Mouse (Mus musculus) kidney, postnatal 0 days (tissue): ENCODE results near the gene Lgals7. TPM values are rescaled to one million over a fixed set of nuclear protein-coding genes. Genes with fewer than 3 reads are reported as not detected.

Source experiments
- ATAC-seq: fragments of 200-750 bp; cut with Nextera tagmentation; replicated peaks from 2 replicates; pipeline ENCODE4 v1.8.0; 2017; ENCODE audit warnings: low read depth, moderate number of reproducible peaks, moderate TSS enrichment, moderate library complexity; ENCODE audit not compliant: low FRiP score
- DNase-seq: peaks from one replicate; pipeline ENCODE4 v3.0.0-alpha.2; 2016; ENCODE audit warnings: low spot score
- H3K27ac ChIP-seq: fragments of 300-500 bp; sonication (generic); 2 replicates; pipeline ENCODE4 v1.5.1; 2014; ENCODE audit warnings: mild to moderate bottlenecking
- H3K27me3 ChIP-seq: fragments of 300-500 bp; sonication (generic); 2 replicates; pipeline ENCODE4 v1.6.1; 2014; ENCODE audit warnings: low read length, mixed read lengths; ENCODE audit not compliant: insufficient read depth
- H3K36me3 ChIP-seq: fragments of 300-500 bp; sonication (generic); 2 replicates; pipeline ENCODE4 v1.6.1; 2014; ENCODE audit warnings: low read length, mixed read lengths; ENCODE audit not compliant: insufficient read depth
- H3K4me1 ChIP-seq: fragments of 300-500 bp; sonication (generic); replicated peaks from 2 replicates; pipeline ENCODE4 v1.6.1; 2014; ENCODE audit warnings: antibody characterized with exemption, low read length, mixed read lengths; ENCODE audit not compliant: insufficient read depth
- H3K4me2 ChIP-seq: fragments of 300-500 bp; sonication (generic); 2 replicates; pipeline ENCODE4 v1.6.1; 2014; ENCODE audit warnings: mild to moderate bottlenecking, low read length, moderate library complexity, mixed read lengths
- H3K4me3 ChIP-seq: fragments of 300-500 bp; sonication (generic); replicated peaks from 2 replicates; pipeline ENCODE4 v1.5.1; 2014; ENCODE audit warnings: low read depth, low read length
- H3K9ac ChIP-seq: fragments of 300-500 bp; sonication (generic); 2 replicates; pipeline ENCODE4 v1.6.1; 2014; ENCODE audit warnings: low read depth, low read length
- H3K9me3 ChIP-seq: fragments of 300-500 bp; sonication (generic); replicated peaks from 2 replicates; pipeline ENCODE4 v1.6.1; 2016; ENCODE audit warnings: low read length, inconsistent platforms, mixed read lengths
- CTCF ChIP-seq: IDR thresholded peaks from 2 replicates; pipeline ENCODE4 v1.5.1; 2016; ENCODE audit warnings: antibody characterized with exemption, low read depth, mild to moderate bottlenecking, moderate library complexity
- WGBS: fragments of 180-500 bp; shearing (Covaris S2); extraction: QIAGEN DNeasy Blood & Tissue Kit; methylation state at CpG from one replicate; pipeline ENCODE4 v1.1.7; 2014; 5-methylcytosine and 5-hydroxymethylcytosine counted together
- polyA plus RNA-seq: library from polyadenylated mRNA; unstranded; fragments of >200 nt; fragmentation: Nextera tagmentation; extraction: Ambion mirVana; gene quantifications from 2 replicates; pipeline ENCODE4 v1.2.1, GENCODE M21; 2015

Lgals7 gene
- 1.3 and 1.7 TPM in 2 replicates for polyA plus RNA-seq

DNA sequence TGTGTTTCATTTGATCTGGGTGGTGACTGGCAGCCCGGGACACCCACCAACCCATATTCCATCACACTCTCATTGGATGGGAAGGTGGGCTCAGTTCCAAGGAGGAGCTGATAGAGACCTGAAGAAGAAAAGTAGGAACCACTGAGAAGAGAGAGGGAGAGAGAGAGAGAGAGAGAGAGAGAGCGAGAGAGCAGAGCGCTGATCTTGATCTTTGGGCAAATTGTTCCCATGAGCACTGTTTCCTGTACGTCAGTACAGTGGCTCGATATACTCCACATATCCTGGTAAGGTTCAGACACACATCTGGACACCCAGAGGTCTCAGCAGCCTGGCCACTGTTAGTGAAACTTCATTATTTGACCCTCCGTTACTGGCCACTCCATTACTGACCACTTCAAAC, at the start of gene Lgals7:
Gene Lgals7 (plus strand): TSS at position 314 of the 400 bp plus-strand sequence.
- Histone ChIP-seq H3K9me3 (no peaks in the 10 kb centered on the region), H3K4me1 (peaks cover 4% of the 10 kb centered on the region; the same call in 1 of the 2 replicates), H3K36me3 (no peaks in the 10 kb centered on the region), H3K4me3 (no peak within 1 kb of the TSS), H3K9ac (no peak within 1 kb of the TSS), H3K27me3 (no peaks in the 10 kb centered on the region), H3K27ac (no peak within 1 kb of the TSS), H3K4me2 (peak within 1 kb of the TSS; percentile 7; the same call in 1 of the 2 replicates)
- WGBS = 78% methylated on average over 6 of the region's 6 CpGs
- DNase-seq (no peak), ATAC-seq (no peak)
- TF ChIP-seq CTCF = no peak

DNA sequence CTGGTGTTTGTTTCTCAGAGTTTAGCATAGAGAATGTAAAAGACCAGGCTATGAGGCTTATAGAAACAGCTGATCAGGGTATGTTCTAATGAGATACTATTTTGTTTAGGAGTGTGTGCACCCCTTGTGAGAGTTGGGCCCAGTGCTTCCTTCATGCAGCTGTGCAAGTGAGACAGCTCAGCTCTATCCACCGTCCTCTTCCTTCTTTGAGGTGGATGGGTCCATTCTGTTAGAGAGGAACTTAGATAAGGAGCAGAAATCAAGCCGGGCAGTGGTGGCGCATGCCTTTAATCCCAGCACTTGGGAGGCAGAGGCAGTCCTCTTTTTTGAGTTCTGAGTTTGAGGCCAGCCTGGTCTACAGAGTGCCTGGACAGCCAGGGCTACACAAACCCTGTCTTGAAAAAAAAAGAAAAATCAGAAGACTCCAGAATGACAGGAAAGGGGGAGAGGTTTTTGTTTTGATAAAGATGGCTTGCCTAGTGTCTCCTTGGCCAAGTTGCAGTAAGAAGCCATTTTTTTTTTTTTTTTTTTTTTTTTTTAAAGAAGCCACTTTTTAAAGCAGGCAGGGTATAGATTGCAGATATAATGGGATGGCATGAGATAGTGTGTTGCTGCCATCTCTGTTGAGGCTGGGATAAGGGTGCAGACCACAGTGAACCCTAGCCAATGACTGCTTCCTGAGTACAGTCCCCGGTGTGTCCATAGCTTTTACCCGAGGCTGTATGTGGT, 49.2 kb upstream of the Lgals7 start:
- ATAC-seq (no peak), DNase-seq (no peak)
- H3K9ac ChIP-seq = no peak overlapping the region
- no peaks in the 10 kb centered on the region for H3K27me3 ChIP-seq
- H3K27ac ChIP-seq = no peak overlapping the region
- H3K36me3 ChIP-seq = peaks cover 62% of the 10 kb centered on the region
- H3K9me3 ChIP-seq = no peaks in the 10 kb centered on the region
- 87% methylated on average over 5 of the region's 5 CpGs for WGBS
- TF ChIP-seq CTCF = no peak
- no peak overlapping the region for H3K4me2 ChIP-seq
- no peak overlapping the region for H3K4me3 ChIP-seq
- peaks cover 7% of the 10 kb centered on the region for H3K4me1 ChIP-seq

DNA sequence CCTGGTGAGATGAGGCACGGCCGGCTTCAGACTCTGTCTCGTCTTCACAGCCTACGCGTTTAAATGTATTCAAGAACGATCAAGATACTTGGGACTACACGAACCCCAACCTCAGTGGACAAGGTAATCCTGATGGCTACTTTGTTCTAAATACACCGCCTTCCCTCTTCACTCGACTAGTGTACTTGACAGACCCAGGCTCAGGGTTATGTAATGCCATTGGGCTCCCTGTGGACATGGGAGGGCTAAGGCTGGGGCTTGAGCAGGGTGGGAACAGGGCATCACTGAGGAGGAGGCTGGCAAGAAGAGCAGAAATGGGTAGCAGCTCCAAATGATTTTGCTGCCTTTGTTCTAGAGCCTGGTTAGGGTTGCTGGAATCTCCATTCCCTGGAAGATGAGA, 48.4 kb upstream of the Lgals7 start:
- H3K27me3 ChIP-seq = no peaks in the 10 kb centered on the region
- no peak overlapping the region for H3K9ac ChIP-seq
- WGBS = 91% methylated on average over 9 of the region's 9 CpGs
- H3K36me3 ChIP-seq = peaks cover 69% of the 10 kb centered on the region
- peaks cover 7% of the 10 kb centered on the region for H3K4me1 ChIP-seq
- DNase-seq (no peak), ATAC-seq (no peak)
- no peak overlapping the region for H3K4me3 ChIP-seq
- no peak for TF ChIP-seq CTCF
- no peak overlapping the region for H3K27ac ChIP-seq
- H3K9me3 ChIP-seq = no peaks in the 10 kb centered on the region
- H3K4me2 ChIP-seq = no peak overlapping the region

DNA sequence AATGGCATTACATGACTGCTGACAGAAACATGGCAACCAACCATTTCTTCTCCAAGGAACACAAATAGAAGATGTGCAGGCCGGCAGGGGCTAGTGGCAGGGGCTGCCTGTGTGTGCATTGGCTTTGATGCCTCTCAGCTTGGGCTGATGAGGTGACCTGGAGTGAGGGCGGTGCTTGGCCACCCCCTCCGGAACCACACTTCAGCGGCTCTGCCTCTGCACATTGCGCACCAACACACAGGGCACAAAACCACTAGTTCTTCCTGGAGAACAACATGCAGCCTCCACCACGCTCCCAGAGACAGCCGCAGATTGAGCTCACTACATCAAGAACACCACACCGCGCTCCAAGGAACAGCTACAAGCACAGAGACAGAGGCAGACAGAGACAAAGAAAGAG, 47.5 kb upstream of the Lgals7 start:
- Histone ChIP-seq H3K27me3 (no peaks in the 10 kb centered on the region), H3K27ac (no peak overlapping the region; the same call in 1 of the 2 replicates), H3K4me1 (peaks cover 7% of the 10 kb centered on the region), H3K4me2 (0 out of 2 replicates have a peak overlapping the region, but pooled peaks have one; percentile 4), H3K9me3 (no peaks in the 10 kb centered on the region), H3K9ac (no peak overlapping the region; the same call in 1 of the 2 replicates), H3K4me3 (no peak overlapping the region), H3K36me3 (peaks cover 79% of the 10 kb centered on the region)
- TF ChIP-seq CTCF = no peak
- DNase-seq (no peak), ATAC-seq (no peak)
- 73% methylated on average over 9 of the region's 9 CpGs for WGBS

DNA sequence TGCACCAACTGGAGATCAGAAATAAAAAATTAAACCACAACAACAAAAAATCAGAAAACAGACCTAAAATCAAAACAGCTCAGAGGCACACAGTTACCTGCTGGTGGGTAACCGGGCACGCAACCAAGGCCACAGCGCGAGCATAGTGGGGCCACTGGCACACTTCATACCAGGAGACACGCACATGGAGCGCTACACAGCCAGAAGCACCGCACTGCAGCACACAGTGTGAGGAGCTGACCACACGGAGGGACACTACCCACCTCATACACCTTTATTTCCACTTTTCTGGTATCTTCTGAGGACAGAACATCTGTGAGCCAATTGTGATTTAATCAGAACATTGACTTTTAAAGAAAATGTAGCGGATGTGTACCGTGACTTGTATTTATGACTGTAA, 46.7 kb upstream of the Lgals7 start:
- no peak for ATAC-seq
- no peak overlapping the region for H3K27ac ChIP-seq
- H3K36me3 ChIP-seq = peaks cover 86% of the 10 kb centered on the region
- no peaks in the 10 kb centered on the region for H3K9me3 ChIP-seq
- H3K9ac ChIP-seq = no peak overlapping the region
- no peak overlapping the region for H3K4me2 ChIP-seq
- peaks cover 7% of the 10 kb centered on the region for H3K4me1 ChIP-seq
- H3K27me3 ChIP-seq = no peaks in the 10 kb centered on the region
- WGBS = 90% methylated on average over 10 of the region's 10 CpGs
- TF ChIP-seq CTCF = no peak
- no peak for DNase-seq
- H3K4me3 ChIP-seq = no peak overlapping the region

DNA sequence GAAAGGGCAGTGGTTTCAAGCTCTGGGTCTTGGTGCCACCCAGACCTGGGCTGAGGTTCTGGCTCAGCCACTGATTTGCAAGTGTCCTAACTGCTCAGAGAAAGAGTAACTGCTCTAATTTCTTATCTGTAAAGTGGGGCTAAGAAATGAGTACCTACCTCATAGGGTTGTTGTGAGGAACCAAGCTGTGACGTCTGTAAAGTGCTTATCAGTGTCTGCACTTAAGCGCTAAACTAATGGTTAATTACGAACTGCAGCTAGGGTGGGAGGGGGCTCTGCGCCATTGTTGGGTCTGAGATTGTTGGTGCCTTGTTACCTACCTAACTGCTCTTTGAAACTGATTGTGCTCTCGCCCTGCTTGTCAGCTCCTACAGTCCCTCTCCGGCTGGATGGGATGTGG, 46.1 kb upstream of the Lgals7 start:
- DNase-seq (no peak), ATAC-seq (no peak)
- WGBS = 72% methylated on average over 6 of the region's 6 CpGs
- H3K27ac ChIP-seq = no peak overlapping the region
- no peak overlapping the region for H3K9ac ChIP-seq
- H3K36me3 ChIP-seq = peaks cover 92% of the 10 kb centered on the region
- TF ChIP-seq CTCF = no peak
- H3K4me1 ChIP-seq = peaks cover 4% of the 10 kb centered on the region
- H3K9me3 ChIP-seq = no peaks in the 10 kb centered on the region
- no peaks in the 10 kb centered on the region for H3K27me3 ChIP-seq
- no peak overlapping the region for H3K4me3 ChIP-seq
- no peak overlapping the region for H3K4me2 ChIP-seq

DNA sequence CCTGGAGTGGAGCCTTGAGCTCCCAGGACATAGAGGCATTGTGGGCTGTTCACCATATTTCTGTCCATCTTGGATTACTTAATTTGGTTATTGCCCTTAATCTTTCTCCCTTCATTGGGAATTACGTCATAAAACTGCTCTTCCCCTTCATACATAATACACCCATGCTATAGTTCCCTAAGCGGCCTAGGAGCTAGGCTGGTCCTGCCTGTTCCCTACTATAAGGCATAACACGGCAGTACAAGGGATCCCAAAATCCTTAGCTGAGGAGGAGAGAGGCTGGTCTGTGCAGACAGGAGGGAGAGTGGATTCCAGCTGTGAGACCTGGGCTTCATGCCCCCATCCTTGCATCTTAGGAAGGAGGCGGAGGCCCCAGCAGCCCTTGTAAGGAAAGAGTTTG, 45.7 kb upstream of the Lgals7 start:
- no peak for TF ChIP-seq CTCF
- ATAC-seq = no peak
- no peaks in the 10 kb centered on the region for H3K9me3 ChIP-seq
- H3K4me1 ChIP-seq = no peaks in the 10 kb centered on the region; the same call in 1 of the 2 replicates
- no peak overlapping the region for H3K4me3 ChIP-seq
- H3K27ac ChIP-seq = no peak overlapping the region
- 76% methylated on average over 4 of the region's 4 CpGs for WGBS
- no peaks in the 10 kb centered on the region for H3K27me3 ChIP-seq
- H3K36me3 ChIP-seq = peaks cover 92% of the 10 kb centered on the region
- DNase-seq = no peak
- no peak overlapping the region for H3K4me2 ChIP-seq
- H3K9ac ChIP-seq = no peak overlapping the region
